Mouse (Mus musculus) skeletal muscle tissue, postnatal 0 days (tissue): ENCODE measurements around the gene Alkbh4. TPM values are rescaled to one million over a fixed set of nuclear protein-coding genes. Genes with fewer than 3 reads are reported as not detected.

Experiments
- microRNA-seq, 2 experiments: library from miRNA; unstranded; fragments of <30 nt; microRNA quantifications; one replicate each; pipeline ENCODE4; 2016
- polyA plus RNA-seq: library from polyadenylated mRNA; unstranded; fragments of >200 nt; fragmentation: Nextera tagmentation; extraction: Ambion mirVana; gene quantifications from 2 replicates; pipeline ENCODE4 v1.2.1, GENCODE M21; 2015

Alkbh4 gene
- 9.3 and 9.4 TPM in 2 replicates for polyA plus RNA-seq

GRCm38 (mm10) chr5:136135571-136136291, at the start of gene Alkbh4, which contains the start of gene Lrwd1:
Gene Alkbh4, plus strand, starts transcription at chr5:136136146.
Gene Lrwd1, minus strand, starts transcription at chr5:136136074.

GRCm38 (mm10) chr5:136115891-136116783, 19.8 kb upstream of the Alkbh4 start, which contains the start of gene Polr2j:
Gene Polr2j, plus strand, starts transcription at chr5:136116631.

GRCm38 (mm10) chr5:136170512-136171362, 34.8 kb downstream of the Alkbh4 start, which contains the start of gene Orai2:
Gene Orai2, minus strand, starts transcription at chr5:136170713.

Small RNAs within 50 kb of the gene (microRNA-seq; reads per million reads assigned to microRNA genes)
- gene Mir7035 = 0.21 to 0.51 reads per million in 2 experiments

Other genes starting within 250 kb of the Alkbh4 start
- 1,579 and 2,380 TPM in 2 replicates for gene Hspb1, start 248.2 kb upstream of the Alkbh4 start, polyA plus RNA-seq
- 196 and 198 TPM in 2 replicates for gene Ywhag, start 201.5 kb upstream of the Alkbh4 start, polyA plus RNA-seq
- 1.9 and 2.0 TPM in 2 replicates for gene Ssc4d, start 161.6 kb upstream of the Alkbh4 start, polyA plus RNA-seq
- gene Zp3, start 156.0 kb upstream of the Alkbh4 start, polyA plus RNA-seq = 0.18 TPM in 1 of 2 replicates, not detected in the other
- gene Dtx2, start 141.3 kb upstream of the Alkbh4 start, polyA plus RNA-seq = 14.3 and 18.6 TPM in 2 replicates
- 0.18 TPM in 1 of 2 replicates, not detected in the other for gene Upk3b, start 97.7 kb upstream of the Alkbh4 start, polyA plus RNA-seq
- 0.17 and 0.19 TPM in 2 replicates for gene Upk3bl, start 81.7 kb upstream of the Alkbh4 start, polyA plus RNA-seq
- gene Rasa4, start 52.2 kb upstream of the Alkbh4 start, polyA plus RNA-seq = 3.7 and 4.8 TPM in 2 replicates
- gene Polr2j, start 19.5 kb upstream of the Alkbh4 start, polyA plus RNA-seq = 149 and 156 TPM in 2 replicates
- gene Lrwd1, start 72 bp upstream of the Alkbh4 start, polyA plus RNA-seq = 10.9 and 11.0 TPM in 2 replicates
- gene Orai2, start 34.6 kb downstream of the Alkbh4 start, polyA plus RNA-seq = 5.5 and 7.7 TPM in 2 replicates
- gene Prkrip1, start 62.8 kb downstream of the Alkbh4 start, polyA plus RNA-seq = 36.6 and 43.1 TPM in 2 replicates
- 8.7 and 14.3 TPM in 2 replicates for gene Sh2b2, start 110.4 kb downstream of the Alkbh4 start, polyA plus RNA-seq